Mouse (Mus musculus) frontal cortex, postnatal 14 days (tissue): ENCODE results near the gene Hspa4l.

Experiments used
- DNase-seq, 2 experiments: peaks; one replicate each; pipeline ENCODE4 v3.0.0; 2022; ENCODE audit warnings: low spot score in 2 of 2

Gene Hspa4l

GRCm38 (mm10) chr3:40744024-40744835 lies at the start of gene Hspa4l:
Hspa4l (plus strand) TSS chr3:40744495.
- no peak for DNase-seq

GRCm38 (mm10) chr3:40695162-40695561 lies 49.1 kb upstream of the Hspa4l start:
- DNase-seq: no peak

- DNase-seq: no peak
These were observed 45.5 kb upstream of the Hspa4l start for GRCm38 (mm10) chr3:40698834-40699233.

- DNase-seq: no peak
These were observed 39.4 kb upstream of the Hspa4l start for GRCm38 (mm10) chr3:40704816-40705430.

GRCm38 (mm10) chr3:40708655-40709054 lies 35.6 kb upstream of the Hspa4l start, which contains the start of gene Slc25a31:
Slc25a31 (plus strand) TSS chr3:40708855.
- no peak for DNase-seq

GRCm38 (mm10) chr3:40716056-40716455 lies 28.2 kb upstream of the Hspa4l start:
- no peak for DNase-seq

GRCm38 (mm10) chr3:40719022-40719421 lies 25.3 kb upstream of the Hspa4l start:
- no peak for DNase-seq

- DNase-seq: no peak
These were observed 5.8 kb upstream of the Hspa4l start for GRCm38 (mm10) chr3:40738381-40738912.

- DNase-seq: peak; percentile 78 to 81
These were observed 753 bp downstream of the Hspa4l start for GRCm38 (mm10) chr3:40744836-40745660.

- DNase-seq: peak in 1 of 2 experiments; percentile 4
These were observed 1.6 kb downstream of the Hspa4l start for GRCm38 (mm10) chr3:40745661-40746547.

GRCm38 (mm10) chr3:40760746-40761145 lies 16.5 kb downstream of the Hspa4l start:
- DNase-seq: no peak

GRCm38 (mm10) chr3:40761312-40761711 lies 17.0 kb downstream of the Hspa4l start:
- no peak for DNase-seq

GRCm38 (mm10) chr3:40793783-40794182 lies 49.5 kb downstream of the Hspa4l start:
- no peak for DNase-seq

GRCm38 (mm10) chr3:40798054-40798453 lies 53.8 kb downstream of the Hspa4l start:
- no peak for DNase-seq

GRCm38 (mm10) chr3:40798500-40798899 lies 54.2 kb downstream of the Hspa4l start:
- DNase-seq: peak in 1 of 2 experiments; percentile 20

- peak; percentile 90 to 95 for DNase-seq
These were observed 55.5 kb downstream of the Hspa4l start, which contains the start of gene Plk4 for GRCm38 (mm10) chr3:40799530-40800372. Plk4 (plus strand) TSS chr3:40800019.

- peak; percentile 17 to 27 for DNase-seq
These were observed 56.1 kb downstream of the Hspa4l start for GRCm38 (mm10) chr3:40800373-40800823.

GRCm38 (mm10) chr3:40806871-40807270 lies 62.6 kb downstream of the Hspa4l start:
- no peak for DNase-seq

- no peak for DNase-seq
These were observed 64.4 kb downstream of the Hspa4l start for GRCm38 (mm10) chr3:40808686-40809085.

GRCm38 (mm10) chr3:40809894-40810293 lies 65.6 kb downstream of the Hspa4l start:
- no peak for DNase-seq
